Mouse (Mus musculus) CD4-positive, CD25-positive, alpha-beta regulatory T cell (primary cell): ENCODE data around the gene Surf6. TPM values are rescaled to one million over a fixed set of nuclear protein-coding genes. Genes with fewer than 3 reads are reported as not detected.

Experiments used
- polyA plus RNA-seq: library from polyadenylated mRNA; unstranded; fragments of 100-300 nt; shearing (Covaris generic); gene quantifications from one replicate; pipeline ENCODE4 v1.2.1, GENCODE M21; 2017

Surf6 gene
- polyA plus RNA-seq: 41.9 TPM

DNA sequence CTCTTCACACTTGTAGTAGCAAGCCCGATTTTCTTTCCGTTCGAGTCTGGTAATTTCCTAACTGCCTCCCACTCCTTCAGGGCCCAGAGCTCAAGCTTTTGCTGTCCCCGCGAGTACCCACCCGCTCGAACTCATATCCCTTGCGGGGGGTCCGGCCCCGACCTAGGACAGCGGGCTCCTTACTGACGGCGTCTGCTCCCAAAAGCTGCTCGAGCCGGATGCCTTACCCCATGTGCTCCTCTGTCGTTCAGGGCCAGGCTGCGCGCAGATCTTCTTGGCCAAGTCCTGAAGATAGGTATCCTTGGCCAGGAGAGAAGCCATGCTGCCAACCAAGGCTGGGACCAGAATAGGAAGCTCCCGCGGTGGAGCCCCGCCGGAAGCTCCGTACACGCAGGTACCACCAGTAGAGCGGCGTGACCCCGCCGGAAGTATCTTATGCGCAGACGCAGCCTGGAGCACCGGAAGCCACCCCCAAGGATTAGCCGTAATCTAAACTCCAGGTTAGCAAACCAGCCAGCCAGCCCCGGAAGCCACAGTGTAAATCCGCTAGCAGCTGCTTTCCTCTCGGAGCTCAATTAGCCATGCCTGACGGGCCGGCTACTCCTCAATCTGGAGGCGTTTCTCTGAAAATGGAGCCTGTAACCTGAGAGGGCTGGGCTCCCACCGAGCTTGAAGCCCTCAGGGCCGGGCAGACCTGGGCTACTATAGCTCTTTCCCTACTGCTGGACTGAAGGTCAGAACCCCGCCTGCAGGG is at the start of gene Surf6:
Gene Surf6, minus strand, starts transcription at position 413 of the 754 bp plus-strand sequence.

GRCm38 (mm10) chr2:26933304-26934055 is 30.8 kb upstream of the Surf6 start, which contains the start of the genes Surf4 and Stkld1:
Gene Surf4, minus strand, starts transcription at chr2:26933928.
Gene Stkld1, plus strand, starts transcription at chr2:26934047.

DNA sequence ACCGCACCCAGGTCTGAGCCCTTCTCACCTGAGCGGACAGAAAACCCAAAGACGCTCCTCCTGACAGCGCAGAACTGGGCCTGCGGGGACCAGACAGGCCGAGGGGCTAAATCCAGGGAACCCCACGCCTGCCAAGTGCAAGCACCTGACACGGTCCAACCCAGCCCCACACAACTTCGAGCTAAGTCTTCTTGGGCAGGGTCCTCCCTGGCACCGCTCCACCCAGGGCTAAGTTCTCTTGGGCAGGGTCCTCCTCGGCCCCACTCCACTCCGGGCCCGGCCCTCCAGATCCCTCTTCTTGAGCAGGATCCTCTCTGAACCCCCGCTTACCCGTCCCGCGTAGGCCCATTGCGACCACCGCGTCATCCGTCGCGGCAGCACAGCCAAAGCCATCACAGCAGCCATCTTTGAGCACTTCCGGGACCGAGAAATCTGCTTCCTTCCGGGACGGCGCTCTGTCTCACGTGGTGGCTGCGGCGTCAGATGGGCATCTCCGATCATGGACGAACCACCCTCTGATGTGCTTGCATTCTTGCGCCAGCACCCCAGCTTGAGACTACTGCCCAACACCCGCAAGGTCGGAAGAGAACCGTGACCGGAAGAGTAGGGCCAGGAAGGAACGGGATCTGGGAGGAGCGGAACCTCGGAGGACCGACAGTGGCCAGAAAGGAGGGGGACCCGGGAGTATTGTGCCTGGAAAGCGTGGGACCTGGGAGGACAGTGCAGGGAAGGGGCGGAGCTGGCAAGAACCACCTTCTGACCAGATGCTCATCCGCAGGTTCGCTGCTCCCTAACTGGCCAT is 13.4 kb upstream of the Surf6 start, which contains the start of the genes Surf2 and Surf1:
Gene Surf2, plus strand, starts transcription at position 441 of the 802 bp plus-strand sequence.
Gene Surf1, minus strand, starts transcription at position 604 of the 802 bp plus-strand sequence.

DNA sequence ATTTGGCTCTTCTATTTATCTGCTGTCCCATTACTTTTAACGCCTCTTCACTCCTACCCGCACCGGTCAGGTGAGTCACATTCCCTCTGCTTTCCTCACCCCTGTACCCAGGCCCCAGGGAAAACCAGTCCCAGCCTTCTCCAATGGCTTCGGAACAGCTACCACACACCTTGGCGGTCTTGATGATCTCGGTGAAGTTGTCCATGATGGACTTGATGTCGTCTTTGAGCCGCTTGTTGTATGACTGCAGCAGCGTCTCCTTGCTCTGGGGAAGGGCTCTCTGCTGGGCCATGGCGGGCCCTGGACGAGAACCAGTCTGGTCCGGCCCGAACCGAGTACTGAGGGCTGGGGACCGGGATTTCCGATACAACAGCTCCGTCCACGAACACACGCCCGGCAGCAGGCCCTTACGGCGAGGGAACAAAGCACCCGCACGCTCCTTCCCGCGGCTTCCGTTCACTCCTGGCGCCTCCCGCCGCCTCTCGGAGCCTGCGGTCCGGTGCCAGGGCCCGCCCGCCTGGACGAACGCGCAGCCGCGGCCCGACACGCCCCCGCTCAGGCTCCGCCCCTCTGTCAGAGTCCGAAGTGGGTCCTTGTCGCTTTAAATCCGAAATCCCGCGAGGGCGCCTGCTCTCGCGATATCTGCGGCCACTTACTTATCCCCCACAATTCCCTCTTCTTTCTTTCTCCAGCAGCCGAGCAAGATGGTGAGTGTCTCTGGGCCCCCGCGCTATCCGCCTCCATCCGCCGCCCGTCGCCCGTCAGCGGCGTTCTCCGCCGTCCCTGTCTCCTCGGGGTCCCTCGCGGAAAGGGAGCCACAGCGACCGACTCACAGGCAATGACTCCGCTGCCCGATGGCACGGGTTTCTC is 7.7 kb upstream of the Surf6 start, which contains the start of the genes Med22 and Rpl7a:
Gene Med22, minus strand, starts transcription at position 554 of the 870 bp plus-strand sequence.
Gene Rpl7a, plus strand, starts transcription at position 641 of the 870 bp plus-strand sequence.

GRCm38 (mm10) chr2:26864879-26865278 is 37.8 kb downstream of the Surf6 start, which contains the start of gene Abo:
Gene Abo, minus strand, starts transcription at chr2:26864979.

Other genes starting within 250 kb of the Surf6 start
- gene Lcn4, start 231.6 kb downstream of the Surf6 start, polyA plus RNA-seq: 0.93 TPM
- gene Abo, start 37.9 kb downstream of the Surf6 start, polyA plus RNA-seq: not detected
- gene Med22, start 7.8 kb upstream of the Surf6 start, polyA plus RNA-seq: 29.2 TPM
- 243 TPM for gene Rpl7a, start 7.9 kb upstream of the Surf6 start, polyA plus RNA-seq
- 74.5 TPM for gene Surf2, start 13.5 kb upstream of the Surf6 start, polyA plus RNA-seq
- 98.5 TPM for gene Surf1, start 13.7 kb upstream of the Surf6 start, polyA plus RNA-seq
- 157 TPM for gene Surf4, start 31.0 kb upstream of the Surf6 start, polyA plus RNA-seq
- 0.37 TPM for gene Stkld1, start 31.2 kb upstream of the Surf6 start, polyA plus RNA-seq
- gene Rexo4, start 61.5 kb upstream of the Surf6 start, polyA plus RNA-seq: 75.0 TPM
- 0.07 TPM for gene Adamts13, start 70.5 kb upstream of the Surf6 start, polyA plus RNA-seq
- 37.7 TPM for gene Cacfd1, start 107.0 kb upstream of the Surf6 start, polyA plus RNA-seq
- 0.95 TPM for gene Slc2a6, start 125.1 kb upstream of the Surf6 start, polyA plus RNA-seq
- gene Mymk, start 169.3 kb upstream of the Surf6 start, polyA plus RNA-seq: not detected
- gene Adamtsl2, start 176.5 kb upstream of the Surf6 start, polyA plus RNA-seq: 0.74 TPM
- gene Fam163b, start 239.6 kb upstream of the Surf6 start, polyA plus RNA-seq: 0.55 TPM